Mouse (Mus musculus) B cell, adult (primary cell): ENCODE data around the gene Rnf167. TPM values are rescaled to one million over a fixed set of nuclear protein-coding genes. Genes with fewer than 3 reads are reported as not detected.

ENCODE experiments used
- total RNA-seq: library from RNA; stranded (reverse); gene quantifications from 4 replicates; pipeline ENCODE4 v1.2.4, GENCODE M21; 2023; ENCODE audit not compliant: inconsistent age

The Rnf167 gene
- total RNA-seq, result 206 to 218 TPM (median 207 TPM) in 4 replicates

GRCm38 (mm10) chr11:70646691-70647650, at the start of gene Rnf167, which contains the start of gene Slc25a11:
Gene Rnf167 (plus strand): TSS chr11:70647235.
Gene Slc25a11 (minus strand): TSS chr11:70647479.

GRCm38 (mm10) chr11:70615516-70616093, 31.4 kb upstream of the Rnf167 start, which contains the start of gene 4930544D05Rik:
Gene 4930544D05Rik (plus strand): TSS chr11:70615848.

GRCm38 (mm10) chr11:70619101-70619500, 27.9 kb upstream of the Rnf167 start, which contains the start of gene Chrne:
Gene Chrne (minus strand): TSS chr11:70619216.

GRCm38 (mm10) chr11:70638714-70639278, 8.2 kb upstream of the Rnf167 start, which contains the start of gene Gp1ba:
Gene Gp1ba (plus strand): TSS chr11:70639122.

DNA sequence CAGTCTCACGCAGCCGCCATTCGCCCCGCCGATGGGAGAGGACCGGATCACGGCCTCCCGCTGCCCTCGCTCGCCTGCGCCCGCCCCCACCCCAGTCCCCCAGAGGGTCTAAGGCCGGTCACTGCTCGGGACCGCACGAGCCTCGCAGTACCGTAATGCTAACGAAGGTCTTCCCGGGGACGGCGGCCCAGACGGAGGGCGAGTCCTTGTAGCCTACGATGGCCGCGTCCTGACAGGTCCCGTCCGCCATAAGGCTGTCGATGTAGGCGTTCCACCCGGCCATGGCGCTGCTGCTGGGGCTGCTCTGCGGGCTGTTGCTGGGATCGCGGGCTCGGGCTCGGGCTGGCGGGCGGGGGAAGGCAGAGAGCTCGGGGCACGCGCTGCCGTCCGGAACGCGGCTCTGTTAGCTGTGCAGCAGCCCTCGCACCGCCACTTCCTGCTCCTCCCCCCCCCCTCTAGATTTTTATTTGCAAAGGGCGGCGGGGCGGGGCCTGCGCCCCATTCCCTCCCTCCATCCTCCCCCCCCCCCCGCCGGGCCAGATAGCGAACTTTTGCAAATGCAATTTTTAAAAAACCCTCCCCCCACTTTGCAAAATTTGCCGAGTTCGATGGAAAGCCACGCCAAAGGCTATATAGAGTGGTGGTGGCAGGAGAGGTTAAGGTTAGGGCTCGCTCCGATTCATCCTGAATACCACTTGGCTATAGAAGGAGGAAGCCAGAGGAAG, 7.3 kb downstream of the Rnf167 start, which contains the start of gene Pfn1:
Gene Pfn1 (minus strand): TSS at position 447 of the 725 bp plus-strand sequence.

DNA sequence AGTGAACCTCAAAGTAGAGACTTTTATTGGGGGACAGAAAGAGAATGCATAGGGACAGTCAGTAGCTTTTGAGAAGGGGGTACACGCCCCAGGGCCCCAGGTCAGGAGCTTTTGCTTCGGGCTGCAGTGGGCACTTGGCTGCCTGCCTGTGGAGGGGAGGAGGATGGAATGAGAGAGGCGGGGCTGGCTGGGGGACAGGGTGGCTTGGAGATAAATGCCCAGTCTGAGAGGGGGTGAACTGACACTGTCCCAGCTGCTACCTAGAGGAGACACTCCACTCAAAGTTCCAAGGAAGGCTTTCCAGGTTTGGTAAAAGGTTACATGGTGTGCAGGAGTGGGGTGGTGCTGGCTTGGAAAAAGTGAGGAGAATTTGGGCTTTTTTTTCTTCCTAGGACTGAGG, 9.9 kb downstream of the Rnf167 start, which contains the start of gene Eno3:
Gene Eno3 (plus strand): TSS at position 239 of the 400 bp plus-strand sequence.

DNA sequence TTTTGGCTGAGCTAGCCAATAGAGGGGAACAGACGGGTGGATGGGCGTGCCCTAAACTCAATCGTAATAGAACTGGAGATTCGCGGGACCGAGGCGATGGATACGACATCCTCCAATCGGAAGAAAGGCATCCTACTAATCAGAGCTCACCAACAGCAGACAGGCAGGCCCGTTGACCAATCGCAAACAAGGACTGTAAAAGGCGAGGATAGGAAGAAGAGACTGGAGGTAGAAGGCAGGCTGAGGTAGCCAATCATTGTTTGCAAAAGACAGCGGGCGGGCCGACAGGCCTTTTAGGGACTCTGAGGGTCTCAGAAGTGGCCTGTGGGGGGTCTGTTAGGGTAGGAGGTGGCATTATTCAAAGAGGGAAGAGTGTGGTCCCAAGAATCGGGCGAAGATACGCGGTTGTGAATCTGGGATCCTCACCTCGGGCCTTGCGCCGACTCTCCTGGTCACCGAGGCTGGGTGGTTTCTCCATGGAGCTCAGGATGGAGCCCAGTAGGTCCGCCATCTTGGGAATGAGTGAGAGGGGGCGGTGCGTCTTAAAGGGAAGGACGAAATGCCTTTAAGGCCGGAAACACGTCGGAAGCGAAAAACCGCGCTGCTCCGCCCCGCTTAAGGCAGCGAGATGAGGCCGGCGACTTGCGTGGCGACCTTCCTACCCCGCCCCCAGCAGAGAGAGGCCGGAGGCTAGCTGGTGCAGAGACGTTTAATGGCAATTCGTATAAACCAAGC, 21.9 kb downstream of the Rnf167 start, which contains the start of gene Spag7:
Gene Spag7 (minus strand): TSS at position 646 of the 735 bp plus-strand sequence.

DNA sequence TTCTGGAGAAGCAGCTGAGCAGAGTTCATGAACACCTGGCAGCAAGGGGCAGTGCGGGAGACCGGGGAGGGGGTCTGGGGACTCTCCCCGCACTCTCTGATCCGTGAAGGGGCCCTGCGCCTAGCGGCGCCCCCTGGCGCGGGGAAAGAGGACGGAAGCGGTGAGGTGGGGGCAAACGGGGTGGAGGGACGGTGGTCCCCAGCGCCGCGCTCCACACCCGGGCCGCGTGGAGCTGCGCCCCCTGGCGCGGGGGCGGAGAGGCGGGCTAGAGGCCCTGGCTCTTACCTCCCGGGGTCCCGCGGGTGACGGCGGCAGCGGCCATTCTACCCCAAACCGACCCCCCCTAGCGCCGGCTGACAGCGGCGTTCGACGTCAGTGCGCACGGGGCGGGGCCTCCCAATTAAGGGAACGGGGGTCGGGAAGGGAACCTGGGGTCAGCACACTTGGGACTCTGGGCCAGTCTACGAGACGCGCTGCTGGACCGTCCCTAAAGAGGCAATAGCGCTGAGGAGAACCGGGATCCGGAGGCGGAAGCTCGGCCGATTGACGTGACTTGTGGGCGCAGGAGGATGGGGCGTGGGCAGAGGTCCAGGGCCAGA, 40.7 kb downstream of the Rnf167 start, which contains the start of gene Camta2:
Gene Camta2 (minus strand): TSS at position 505 of the 599 bp plus-strand sequence.

GRCm38 (mm10) chr11:70699722-70700556, 52.9 kb downstream of the Rnf167 start, which contains the start of the genes Inca1 and Kif1c:
Gene Inca1 (minus strand): TSS chr11:70700155.
Gene Kif1c (plus strand): TSS chr11:70700548.

Other genes with a start within 250 kb of the Rnf167 start
- gene Pelp1, start 237.2 kb upstream of the Rnf167 start, total RNA-seq, result 26.4 to 29.9 TPM (median 28.0 TPM) in 4 replicates
- gene Arrb2, start 214.6 kb upstream of the Rnf167 start, total RNA-seq, result 93.3 to 103 TPM (median 98.7 TPM) in 4 replicates
- 39.8 to 46.9 TPM (median 43.4 TPM) in 4 replicates for gene Med11, start 195.3 kb upstream of the Rnf167 start, total RNA-seq
- 1.3 to 2.1 TPM (median 1.4 TPM) in 4 replicates for gene Zmynd15, start 187.8 kb upstream of the Rnf167 start, total RNA-seq
- 6.6 to 9.3 TPM (median 7.2 TPM) in 4 replicates for gene Cxcl16, start 187.3 kb upstream of the Rnf167 start, total RNA-seq
- not detected in 4 replicates for gene Tm4sf5, start 142.0 kb upstream of the Rnf167 start, total RNA-seq
- gene Vmo1, start 132.6 kb upstream of the Rnf167 start, total RNA-seq, result not detected in 4 replicates
- gene Gltpd2, start 128.0 kb upstream of the Rnf167 start, total RNA-seq, result not detected in 4 replicates
- gene Psmb6, start 121.9 kb upstream of the Rnf167 start, total RNA-seq, result 124 to 141 TPM (median 128 TPM) in 4 replicates
- not detected in 4 replicates for gene Gm40193, start 114.3 kb upstream of the Rnf167 start, total RNA-seq
- gene Pld2, start 107.2 kb upstream of the Rnf167 start, total RNA-seq, result 3.3 to 6.4 TPM (median 4.5 TPM) in 4 replicates
- 79.8 to 99.2 TPM (median 86.0 TPM) in 4 replicates for gene Mink1, start 84.4 kb upstream of the Rnf167 start, total RNA-seq
- 1.6 TPM in 1 of 4 replicates, not detected in the others for gene 4930544D05Rik, start 31.4 kb upstream of the Rnf167 start, total RNA-seq
- 1.1 to 1.2 TPM in 2 of 4 replicates, not detected in the others for gene Chrne, start 28.0 kb upstream of the Rnf167 start, total RNA-seq
- gene Gp1ba, start 8.1 kb upstream of the Rnf167 start, total RNA-seq, result 0.29 TPM in 1 of 4 replicates, not detected in the others
- 74.1 to 86.5 TPM (median 81.8 TPM) in 4 replicates for gene Slc25a11, start 244 bp downstream of the Rnf167 start, total RNA-seq
- 1,394 to 1,549 TPM (median 1,435 TPM) in 4 replicates for gene Pfn1, start 7.4 kb downstream of the Rnf167 start, total RNA-seq
- gene Eno3, start 10.0 kb downstream of the Rnf167 start, total RNA-seq, result 30.9 to 40.5 TPM (median 35.3 TPM) in 4 replicates
- gene Spag7, start 22.2 kb downstream of the Rnf167 start, total RNA-seq, result 37.7 to 45.8 TPM (median 44.0 TPM) in 4 replicates
- 57.0 to 68.2 TPM (median 65.4 TPM) in 4 replicates for gene Camta2, start 40.9 kb downstream of the Rnf167 start, total RNA-seq
- gene Inca1, start 52.9 kb downstream of the Rnf167 start, total RNA-seq, result 0.71 to 4.0 TPM (median 2.1 TPM) in 4 replicates
- 30.9 to 35.3 TPM (median 32.4 TPM) in 4 replicates for gene Kif1c, start 53.3 kb downstream of the Rnf167 start, total RNA-seq
- 2.1 to 2.6 TPM (median 2.4 TPM) in 4 replicates for gene Zfp3, start 117.0 kb downstream of the Rnf167 start, total RNA-seq
- gene Scimp, start 165.4 kb downstream of the Rnf167 start, total RNA-seq, result 20.5 to 28.8 TPM (median 24.4 TPM) in 4 replicates
- gene Rabep1, start 197.5 kb downstream of the Rnf167 start, total RNA-seq, result 52.7 to 57.4 TPM (median 54.9 TPM) in 4 replicates